Mouse (Mus musculus): Measurements from ENCODE around the gene Kif13a. TPM values are rescaled to one million over a fixed set of nuclear protein-coding genes. Genes with fewer than 3 reads are reported as not detected.

The Kif13a gene
- total RNA-seq, 2 experiments from 2014 or later = 20.9 to 21.7 TPM

- no peak for DNase-seq (ENCODE audit: low spot score in 2 of 2)
- TF ChIP-seq CTCF (conservative IDR thresholded peaks at IDR 0.05) = no peak
- H3K27ac ChIP-seq = no peak overlapping the region
- H3K4me3 ChIP-seq = no peak overlapping the region
Observed at GRCm38 (mm10) chr13:46772581-46772980, 157.1 kb downstream of the Kif13a start.

- Histone ChIP-seq H3K27ac (no peak overlapping the region), H3K4me3 (no peak overlapping the region)
- no peak for TF ChIP-seq CTCF (conservative IDR thresholded peaks at IDR 0.05)
- DNase-seq (ENCODE audit: low spot score in 2 of 2) = no peak
Observed at GRCm38 (mm10) chr13:46765361-46765760, 164.3 kb downstream of the Kif13a start.

GRCm38 (mm10) chr13:46763210-46763609, 166.5 kb downstream of the Kif13a start:
- no peak for DNase-seq (ENCODE audit: low spot score in 2 of 2)
- no peak for TF ChIP-seq CTCF (conservative IDR thresholded peaks at IDR 0.05)
- Histone ChIP-seq H3K4me3 (no peak overlapping the region), H3K27ac (no peak overlapping the region)

- Histone ChIP-seq H3K27ac (no peak overlapping the region), H3K4me3 (no peak overlapping the region)
- DNase-seq (ENCODE audit: low spot score in 2 of 2) = no peak
- no peak for TF ChIP-seq CTCF (conservative IDR thresholded peaks at IDR 0.05)
Observed at GRCm38 (mm10) chr13:46760921-46761320, 168.7 kb downstream of the Kif13a start.

GRCm38 (mm10) chr13:46759281-46759809, 170.3 kb downstream of the Kif13a start:
- no peak overlapping the region for H3K27ac ChIP-seq
- no peak for TF ChIP-seq CTCF (conservative IDR thresholded peaks at IDR 0.05)
- DNase-seq (ENCODE audit: low spot score in 2 of 2) = no peak

GRCm38 (mm10) chr13:46758627-46759026, 171.0 kb downstream of the Kif13a start:
- no peak overlapping the region for H3K27ac ChIP-seq
- no peak for DNase-seq (ENCODE audit: low spot score in 2 of 2)
- TF ChIP-seq CTCF (conservative IDR thresholded peaks at IDR 0.05) = no peak

More at GRCm38 (mm10) chr13:46759281-46759809, 170.3 kb downstream of the Kif13a start:
- no peak overlapping the region for H3K4me3 ChIP-seq

GRCm38 (mm10) chr13:46757946-46758345, 171.7 kb downstream of the Kif13a start:
- no peak overlapping the region for H3K4me3 ChIP-seq
- no peak for TF ChIP-seq CTCF (conservative IDR thresholded peaks at IDR 0.05)
- DNase-seq (ENCODE audit: low spot score in 2 of 2) = no peak
- no peak overlapping the region for H3K27ac ChIP-seq

More at GRCm38 (mm10) chr13:46758627-46759026, 171.0 kb downstream of the Kif13a start:
- H3K4me3 ChIP-seq = no peak overlapping the region

- DNase-seq (ENCODE audit: low spot score in 2 of 2) = no peak
- no peak for TF ChIP-seq CTCF (conservative IDR thresholded peaks at IDR 0.05)
Observed at GRCm38 (mm10) chr13:46753294-46753693, 176.4 kb downstream of the Kif13a start.

GRCm38 (mm10) chr13:46752566-46753229, 177.0 kb downstream of the Kif13a start:
- TF ChIP-seq CTCF (conservative IDR thresholded peaks at IDR 0.05) = no peak
- no peak for DNase-seq (ENCODE audit: low spot score in 2 of 2)

More at GRCm38 (mm10) chr13:46753294-46753693, 176.4 kb downstream of the Kif13a start:
- H3K27ac ChIP-seq = no peak overlapping the region
- H3K4me3 ChIP-seq = no peak overlapping the region

GRCm38 (mm10) chr13:46748138-46748873, 181.4 kb downstream of the Kif13a start:
- H3K4me3 ChIP-seq = no peak overlapping the region
- TF ChIP-seq CTCF (conservative IDR thresholded peaks at IDR 0.05) = no peak
- no peak for DNase-seq (ENCODE audit: low spot score in 2 of 2)

More at GRCm38 (mm10) chr13:46752566-46753229, 177.0 kb downstream of the Kif13a start:
- Histone ChIP-seq H3K4me3 (no peak overlapping the region), H3K27ac (no peak overlapping the region)

GRCm38 (mm10) chr13:46743821-46744220, 185.8 kb downstream of the Kif13a start:
- H3K27ac ChIP-seq = no peak overlapping the region
- H3K4me3 ChIP-seq = no peak overlapping the region
- TF ChIP-seq CTCF (conservative IDR thresholded peaks at IDR 0.05) = no peak
- no peak for DNase-seq (ENCODE audit: low spot score in 2 of 2)

More at GRCm38 (mm10) chr13:46748138-46748873, 181.4 kb downstream of the Kif13a start:
- no peak overlapping the region for H3K27ac ChIP-seq

GRCm38 (mm10) chr13:46742367-46742766, 187.3 kb downstream of the Kif13a start:
- no peak for DNase-seq (ENCODE audit: low spot score in 2 of 2)
- Histone ChIP-seq H3K4me3 (no peak overlapping the region), H3K27ac (no peak overlapping the region)
- TF ChIP-seq CTCF (conservative IDR thresholded peaks at IDR 0.05) = no peak

- no peak for TF ChIP-seq CTCF (conservative IDR thresholded peaks at IDR 0.05)
- Histone ChIP-seq H3K27ac (no peak overlapping the region), H3K4me3 (no peak overlapping the region)
- DNase-seq (ENCODE audit: low spot score in 2 of 2) = no peak
Observed at GRCm38 (mm10) chr13:46739426-46739825, 190.2 kb downstream of the Kif13a start.

Measured in layer of hippocampus, adult 2 months (tissue).